Mouse (Mus musculus) forebrain, embryonic 15.5 days (tissue): ENCODE results near the gene Map2. TPM values are rescaled to one million over a fixed set of nuclear protein-coding genes. Genes with fewer than 3 reads are reported as not detected.

Source experiments
- polyA plus RNA-seq: library from polyadenylated mRNA; unstranded; fragments of >200 nt; fragmentation: Nextera tagmentation; extraction: Ambion mirVana; gene quantifications from 2 replicates; pipeline ENCODE4 v1.2.1, GENCODE M21; 2015

Map2 gene
- polyA plus RNA-seq, 1 experiment from 2014 or later, result 448 TPM

Other genes starting within 250 kb of the Map2 start
- gene Crygf, start 248.8 kb upstream of the Map2 start, polyA plus RNA-seq, result not detected in 2 replicates